Mouse (Mus musculus): ENCODE measurements around the gene Msl2.

- TF ChIP-seq CTCF (IDR thresholded peaks at IDR 0.05) (no peak), EP300 (IDR thresholded peaks at IDR 0.05) (0 out of 2 replicates have a peak, but pooled peaks have one; percentile 18)
These were observed 587 bp upstream of the Msl2 start for GRCm38 (mm10) chr9:101073041-101073986.
